Mouse (Mus musculus): ENCODE results near the gene Ly6g5c.

- TF ChIP-seq EP300 (IDR thresholded peaks at IDR 0.05; ENCODE audit: low read depth) (no peak), CTCF (IDR thresholded peaks at IDR 0.05; ENCODE audit: low read depth) (no peak)
Observed at GRCm38 (mm10) chr17:35101161-35101560, 6.9 kb upstream of the Ly6g5c start.
